Mouse (Mus musculus) myocyte (in vitro differentiated cells): ENCODE results near the gene Apba3.

Experiments
- CEBPB ChIP-seq: IDR thresholded peaks from 2 replicates; pipeline ENCODE4 v1.6.1; 2011; ENCODE audit warnings: mild to moderate bottlenecking, moderate library complexity; ENCODE audit not compliant: poor library complexity, insufficient read depth, severe bottlenecking
- E2F4 ChIP-seq: IDR thresholded peaks from one replicate; pipeline ENCODE4 v1.6.1; 2011; ENCODE audit warnings: mild to moderate bottlenecking, control low read depth, moderate library complexity; ENCODE audit not compliant: insufficient read depth
- MAX ChIP-seq: IDR thresholded peaks from one replicate; pipeline ENCODE4 v1.6.1; 2011; ENCODE audit warnings: low read depth, mild to moderate bottlenecking, control low read depth
- MYOD1 ChIP-seq, 3 experiments: IDR thresholded peaks; one replicate each; pipeline ENCODE4 v1.6.1; 2011; ENCODE audit warnings: control low read depth in 2 of 3, low read depth in 2 of 3, mild to moderate bottlenecking in 2 of 3, moderate library complexity in 1 of 3; ENCODE audit not compliant: insufficient read length in 2 of 3, control insufficient read depth in 1 of 3
- MYOG ChIP-seq, 3 experiments: IDR thresholded peaks; one replicate each; pipeline ENCODE4 v1.6.1; 2011; ENCODE audit warnings: control low read depth in 2 of 3, low read depth in 2 of 3, mild to moderate bottlenecking in 2 of 3; ENCODE audit not compliant: insufficient read length in 2 of 3, control insufficient read depth in 1 of 3, insufficient read depth in 1 of 3
- POLR2A ChIP-seq: IDR thresholded peaks from one replicate; pipeline ENCODE4 v1.6.1; 2011; ENCODE audit warnings: low read depth, mild to moderate bottlenecking, control low read depth, moderate library complexity; ENCODE audit not compliant: insufficient read length
- POLR2AphosphoS2 ChIP-seq: IDR thresholded peaks from one replicate; pipeline ENCODE4 v1.6.1; 2011; ENCODE audit warnings: low read depth, control low read depth; ENCODE audit not compliant: insufficient read length
- SRF ChIP-seq: IDR thresholded peaks from one replicate; pipeline ENCODE4 v1.6.1; 2011; ENCODE audit warnings: low read depth; ENCODE audit not compliant: control insufficient read depth, insufficient read length
- TCF12 ChIP-seq: IDR thresholded peaks from one replicate; pipeline ENCODE4 v1.6.1; 2011; ENCODE audit warnings: mild to moderate bottlenecking, control low read depth; ENCODE audit not compliant: poor library complexity, insufficient read depth, severe bottlenecking
- USF1 ChIP-seq: IDR thresholded peaks from one replicate; pipeline ENCODE4 v1.6.1; 2011; ENCODE audit warnings: low read depth, mild to moderate bottlenecking, control low read depth, moderate library complexity

GRCm38 (mm10) chr10:81265540-81265939, 1.2 kb upstream of the Apba3 start:
- TF ChIP-seq TCF12 (no peak), E2F4 (no peak), POLR2A (no peak), MAX (no peak), MYOG (IDR thresholded peaks at IDR 0.05; ENCODE audit: control insufficient read depth in 1 of 3, insufficient read depth in 1 of 3, insufficient read length in 2 of 3, low read depth in 2 of 3) (no peak), MYOD1 (IDR thresholded peaks at IDR 0.05; ENCODE audit: control insufficient read depth in 1 of 3, insufficient read length in 2 of 3, low read depth in 2 of 3) (no peak), CEBPB (no peak), POLR2AphosphoS2 (no peak), USF1 (no peak), SRF (no peak)
